Mouse (Mus musculus) mouse embryonic stem cell (cell line): ENCODE measurements around the gene Spns1.
"Not testable (repeated sequence)": the region's sequence is repeated elsewhere in the genome, so short reads cannot be mapped to it uniquely, and the experiment has no call there.

ENCODE experiments used
- in situ Hi-C, 2 experiments: fragments of 300-500 bp; cut with MboI; formaldehyde crosslinking; loops; 1 replicate in 1 of 2; 3 replicates in 1 of 2; pipeline ENCODE4 v1.14.3; 2019 to 2020; ENCODE audit warnings: low sequenced_read_pairs in 2 of 2, low pct_unique_long_range_greater_than_20kb in 1 of 2, mixed read lengths in 1 of 2; ENCODE audit not compliant: unreplicated experiment in 1 of 2

Spns1 gene

DNA sequence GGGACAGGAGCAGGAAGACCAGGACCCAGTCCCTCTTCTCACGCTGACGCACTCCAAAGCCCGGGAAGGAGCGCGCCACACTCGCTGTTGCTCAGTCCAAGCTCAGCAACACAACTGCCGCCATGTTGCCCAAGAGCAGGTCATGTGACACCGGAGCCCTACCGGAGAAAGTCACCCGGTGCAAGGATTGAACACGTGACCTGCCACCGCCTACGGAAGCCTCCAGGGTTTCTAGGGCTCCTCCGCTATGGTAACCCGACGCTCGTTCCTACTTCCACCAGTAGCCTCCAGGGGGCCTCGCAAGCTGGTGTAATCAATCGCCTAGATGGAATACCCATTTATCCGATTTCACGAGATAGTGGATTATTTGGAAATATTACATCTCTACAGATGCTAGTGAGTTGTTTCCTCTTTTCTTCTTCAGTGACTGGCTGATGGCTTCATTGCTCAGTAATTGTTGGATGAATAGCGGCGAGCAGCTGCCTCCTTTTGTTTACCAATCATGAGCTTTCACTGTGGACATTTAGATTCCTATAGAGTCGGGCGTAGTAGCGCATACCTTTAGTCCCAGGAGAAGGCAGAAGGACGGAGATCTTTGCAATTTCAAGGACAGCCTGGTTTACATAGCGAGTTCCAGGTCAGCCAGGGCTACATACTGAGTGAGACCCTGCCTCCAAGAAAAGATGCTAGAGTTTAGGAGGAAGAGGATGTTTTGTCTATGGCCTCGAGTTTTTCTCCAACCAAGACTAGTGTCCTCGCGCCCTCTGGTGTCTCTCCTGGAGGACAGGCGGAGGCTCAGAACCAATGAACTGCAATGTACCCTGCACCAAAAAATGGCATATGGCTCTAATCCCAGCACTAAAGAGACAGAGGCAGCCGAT lies at the start of gene Spns1:
Gene Spns1, minus strand, starts transcription at position 173 of the 881 bp plus-strand sequence.
- in situ Hi-C loops, result loop anchor here in 1 of 2 experiments (5.0 kb wide), 1 partner anchor 40 kb away; no protein-coding TSS in a partner anchor

DNA sequence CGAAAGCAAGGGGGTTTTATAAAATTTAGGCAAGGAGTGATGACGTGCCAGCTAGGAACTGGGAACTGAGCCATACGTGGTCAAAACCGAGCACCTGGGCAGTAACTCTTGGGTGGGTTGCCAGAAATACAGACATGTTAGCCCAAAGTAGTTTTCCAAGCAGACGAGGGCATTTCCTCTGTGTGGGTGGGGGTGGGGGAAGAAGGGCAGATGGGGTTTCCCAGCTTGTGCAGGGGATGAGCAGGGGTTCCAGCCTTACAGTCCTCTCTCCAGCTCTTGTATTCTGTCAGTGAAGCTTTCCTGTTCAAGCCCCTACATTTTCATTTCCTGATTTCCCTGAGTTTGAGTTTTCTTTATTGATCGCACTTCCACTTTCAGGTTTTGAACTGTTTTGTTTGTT lies 46.9 kb upstream of the Spns1 start:
- in situ Hi-C loops, result no loop called here

DNA sequence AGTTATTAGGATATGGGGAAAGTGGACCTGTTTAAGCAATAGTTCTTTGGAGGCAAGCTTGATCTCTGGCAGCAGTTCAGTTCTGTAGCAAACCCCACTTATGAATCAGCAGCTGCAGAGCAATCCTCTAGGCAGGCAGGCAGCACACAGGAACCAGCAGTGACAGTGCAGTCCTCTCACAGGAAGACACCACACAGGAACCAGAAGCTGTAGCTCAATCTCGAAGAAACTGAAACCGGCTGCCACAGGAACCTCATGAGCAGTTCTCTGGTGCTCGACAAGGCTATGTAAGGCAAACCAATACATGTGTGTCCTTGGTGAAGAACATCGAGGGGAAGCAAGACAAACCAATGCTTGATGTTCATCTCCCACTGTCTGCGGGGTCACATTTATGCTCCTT lies 44.5 kb upstream of the Spns1 start:
- in situ Hi-C loops, result no loop called here

DNA sequence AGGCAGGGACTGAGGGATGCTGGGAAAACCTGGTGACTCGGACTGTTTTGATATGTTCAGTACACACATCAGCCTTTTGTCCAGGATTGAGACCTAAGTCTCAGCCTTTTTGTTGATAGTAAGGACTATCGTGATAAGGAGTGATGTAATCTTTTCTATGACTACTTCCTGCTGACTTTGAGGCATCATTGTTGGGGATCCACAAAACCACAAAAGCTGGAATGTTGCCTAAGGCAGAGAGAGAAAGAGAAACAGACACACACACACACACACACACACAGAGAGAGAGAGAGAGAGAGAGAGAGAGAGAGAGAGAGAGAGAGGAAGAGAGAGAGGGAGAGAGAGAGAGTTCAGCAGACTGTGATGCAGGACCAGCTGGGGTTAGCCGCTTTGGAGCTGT lies 41.2 kb upstream of the Spns1 start:
- in situ Hi-C loops, result no loop called here

DNA sequence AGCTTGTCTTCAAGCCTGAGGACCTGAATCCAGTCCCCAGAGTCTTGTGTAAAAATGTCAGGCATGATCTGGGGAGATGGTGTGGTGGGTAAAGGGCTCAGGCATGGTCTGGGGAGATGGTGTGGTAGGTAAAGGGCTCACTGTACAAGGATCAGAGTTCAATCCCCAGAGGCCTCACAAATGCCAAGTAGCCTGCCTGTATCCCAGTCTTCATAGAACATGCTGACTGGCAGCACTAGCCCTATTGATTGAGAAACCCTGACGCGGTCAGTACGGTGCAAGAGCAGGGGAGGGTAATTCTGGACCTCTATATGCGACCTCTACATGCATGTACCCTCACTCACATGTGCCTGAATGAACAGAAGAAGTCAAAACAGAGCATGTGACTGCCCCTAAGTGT lies 40.4 kb upstream of the Spns1 start:
- in situ Hi-C loops, result no loop called here

DNA sequence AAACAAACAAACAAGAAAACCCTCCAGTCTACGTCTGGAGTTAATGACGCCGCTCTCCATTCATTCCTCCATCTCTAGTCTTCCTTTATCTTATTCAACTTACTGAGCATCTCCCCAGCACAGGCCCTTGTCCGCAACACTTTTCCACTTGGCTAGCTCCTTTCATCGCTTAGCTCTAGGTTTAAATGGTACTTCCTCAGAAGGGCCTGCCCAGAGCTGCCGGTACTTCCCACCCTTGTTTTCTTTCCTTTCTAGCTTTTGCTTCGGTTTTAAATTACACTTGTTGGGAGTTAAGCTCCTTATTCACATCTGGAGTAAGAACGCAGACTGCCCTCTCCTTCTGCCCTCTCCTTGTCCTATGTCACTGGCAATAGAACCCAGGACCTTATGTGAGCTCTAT lies 39.8 kb upstream of the Spns1 start:
- in situ Hi-C loops, result no loop called here

DNA sequence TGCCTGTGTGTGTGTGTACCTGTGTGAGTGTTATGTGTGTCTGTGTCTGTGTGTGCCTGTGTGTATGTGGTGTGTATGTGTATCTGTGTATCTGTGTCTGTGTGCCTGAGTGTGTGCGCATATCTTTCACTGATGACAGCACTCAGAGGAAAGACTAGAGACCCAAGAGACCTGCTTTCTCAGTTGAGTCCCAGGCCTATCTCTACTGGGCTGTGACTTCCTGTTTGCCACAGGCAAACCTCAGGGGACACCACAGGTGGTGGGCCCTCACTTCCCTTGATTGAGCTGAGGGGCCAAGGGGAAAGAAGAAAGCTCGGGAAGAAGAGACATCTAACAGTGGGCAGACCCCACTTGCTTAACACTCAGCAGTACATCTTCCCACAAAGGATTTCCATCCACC lies 39.4 kb upstream of the Spns1 start:
- in situ Hi-C loops, result no loop called here

DNA sequence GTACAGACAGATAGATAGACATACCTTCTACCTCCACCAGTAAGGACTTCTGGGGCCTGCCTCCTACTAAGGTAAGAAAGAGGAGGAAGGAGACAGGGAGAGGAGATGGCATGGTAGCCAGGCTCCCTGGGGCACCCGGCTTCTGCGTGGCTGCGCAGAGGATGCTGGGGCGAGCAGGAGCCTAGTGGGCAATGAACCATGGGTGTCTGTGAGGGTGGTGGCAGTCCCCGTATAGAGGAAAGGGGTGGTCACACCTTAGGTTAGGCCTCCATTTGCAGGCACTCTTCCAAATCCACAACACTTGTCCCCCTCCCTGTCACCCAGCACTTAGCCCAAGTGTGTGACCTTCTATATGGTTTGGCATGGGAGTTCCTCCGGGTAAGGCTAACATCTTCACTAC lies 37.5 kb upstream of the Spns1 start, which contains the start of gene Cd19:
Gene Cd19, minus strand, starts transcription at position 165 of the 400 bp plus-strand sequence.
- in situ Hi-C loops, result no loop called here

DNA sequence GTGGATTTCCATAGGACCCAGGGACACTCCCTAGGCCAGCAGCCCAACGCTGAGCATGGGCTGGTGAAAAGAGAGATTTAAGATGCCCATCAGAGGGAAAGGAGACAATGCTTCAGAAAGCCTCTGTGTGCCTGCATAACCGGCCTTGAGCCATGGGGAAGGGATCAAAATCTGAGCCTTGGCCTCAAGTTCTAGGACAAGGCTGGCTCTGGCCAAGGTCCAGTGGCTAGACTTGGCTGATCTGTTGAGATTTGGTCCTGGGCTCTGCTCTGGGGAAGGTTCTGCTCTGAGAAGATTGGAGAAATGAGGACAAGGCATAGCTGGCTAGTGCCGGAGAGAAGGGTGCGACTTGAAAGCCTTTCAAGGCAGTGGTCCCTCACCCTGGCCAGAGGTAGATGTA lies 33.8 kb upstream of the Spns1 start:
- in situ Hi-C loops, result no loop called here

DNA sequence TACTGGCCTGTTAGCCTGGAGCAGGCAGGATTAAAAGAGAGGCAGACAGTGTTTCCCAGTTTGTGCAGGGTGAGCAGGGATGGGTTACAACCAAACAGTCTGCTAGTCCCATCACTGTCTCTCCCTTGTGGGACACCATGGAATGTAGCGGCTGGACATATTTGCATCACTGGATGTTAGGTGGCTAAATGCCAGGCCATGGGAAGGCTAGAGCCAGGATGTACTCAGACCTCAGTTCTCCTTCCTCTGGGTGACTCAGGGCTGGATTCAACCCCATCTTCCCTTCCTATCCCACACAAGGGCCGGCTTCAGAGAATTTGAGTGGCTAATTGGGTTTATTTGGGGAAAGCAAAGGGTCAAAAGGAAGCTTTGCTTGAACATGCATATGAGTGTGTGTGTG lies 31.4 kb upstream of the Spns1 start:
- in situ Hi-C loops, result no loop called here

DNA sequence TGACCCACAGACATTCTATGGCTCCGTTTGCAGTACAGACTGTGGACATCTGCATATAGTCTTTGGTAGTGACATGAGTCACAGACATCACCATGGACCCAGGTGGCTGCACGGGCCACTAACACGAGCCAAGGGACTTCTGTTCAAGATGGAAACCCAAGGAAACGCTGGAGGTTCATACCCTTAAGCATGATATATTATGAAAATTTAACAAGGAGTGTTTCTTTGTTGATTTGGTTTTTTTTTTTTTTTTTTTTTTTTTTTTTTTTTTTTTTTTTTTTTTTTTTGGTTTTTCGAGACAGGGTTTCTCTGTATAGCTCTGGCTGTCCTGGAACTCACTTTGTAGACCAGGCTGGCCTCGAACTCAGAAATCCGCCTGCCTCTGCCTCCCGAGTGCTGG lies 25.3 kb upstream of the Spns1 start:
- in situ Hi-C loops, result not testable (repeated sequence)

DNA sequence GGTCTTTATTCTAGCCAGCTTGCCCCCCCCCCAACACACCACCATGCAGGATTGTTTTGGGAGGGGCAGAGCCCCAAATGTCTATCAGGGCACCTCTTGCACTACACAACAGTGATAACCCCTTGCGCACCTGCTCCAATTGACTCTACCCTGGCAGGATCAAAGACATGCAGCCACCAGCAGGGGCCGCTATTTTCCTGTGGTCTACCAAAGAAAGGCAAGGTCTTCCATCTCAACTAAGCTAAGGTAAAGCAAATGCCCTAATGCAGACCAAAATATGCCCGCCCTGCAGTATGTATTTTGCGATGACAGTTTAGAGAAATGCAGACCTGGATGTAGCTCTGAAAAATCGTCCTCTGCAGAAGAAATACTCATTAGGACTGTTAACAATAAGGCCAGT lies 22.3 kb upstream of the Spns1 start:
- in situ Hi-C loops, result no loop called here

DNA sequence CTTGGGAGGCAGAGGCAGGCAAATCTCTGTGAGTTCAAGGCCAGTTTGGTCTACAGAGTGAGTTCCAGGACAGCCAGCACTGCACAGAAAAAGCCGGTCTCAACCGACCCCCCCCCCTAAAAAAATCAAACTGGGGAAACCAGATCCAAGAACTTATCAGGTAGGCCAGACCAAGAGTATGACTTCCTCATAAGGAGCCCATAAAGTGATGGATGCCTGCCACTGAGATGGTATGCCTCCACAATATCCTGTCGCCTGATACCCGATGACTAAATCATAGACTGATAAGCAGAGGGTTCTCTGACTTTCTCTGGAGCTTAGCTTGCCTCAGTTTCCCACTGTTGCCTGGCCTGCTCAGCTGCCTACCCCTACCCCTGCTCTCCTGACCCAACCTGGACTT lies 20.6 kb upstream of the Spns1 start:
- in situ Hi-C loops, result no loop called here

DNA sequence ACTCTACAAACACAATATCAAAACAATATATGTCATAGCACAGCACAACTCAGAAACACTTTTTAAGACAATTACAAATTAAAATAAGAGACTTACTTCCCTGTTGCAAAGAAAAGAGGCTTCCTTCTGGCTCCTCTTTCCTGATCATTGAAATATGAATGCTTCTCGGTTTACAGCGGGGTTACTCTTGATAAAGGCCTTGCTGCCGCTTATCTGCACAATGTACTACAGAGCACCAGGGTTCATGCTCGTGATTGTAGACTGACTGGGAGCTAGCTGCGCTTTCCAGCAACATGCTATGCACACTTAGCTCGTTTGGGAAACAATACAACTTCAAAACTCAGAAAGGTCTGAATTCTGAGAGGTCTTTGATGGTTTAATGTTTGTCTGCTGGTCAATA lies 20.0 kb upstream of the Spns1 start:
- in situ Hi-C loops, result no loop called here

DNA sequence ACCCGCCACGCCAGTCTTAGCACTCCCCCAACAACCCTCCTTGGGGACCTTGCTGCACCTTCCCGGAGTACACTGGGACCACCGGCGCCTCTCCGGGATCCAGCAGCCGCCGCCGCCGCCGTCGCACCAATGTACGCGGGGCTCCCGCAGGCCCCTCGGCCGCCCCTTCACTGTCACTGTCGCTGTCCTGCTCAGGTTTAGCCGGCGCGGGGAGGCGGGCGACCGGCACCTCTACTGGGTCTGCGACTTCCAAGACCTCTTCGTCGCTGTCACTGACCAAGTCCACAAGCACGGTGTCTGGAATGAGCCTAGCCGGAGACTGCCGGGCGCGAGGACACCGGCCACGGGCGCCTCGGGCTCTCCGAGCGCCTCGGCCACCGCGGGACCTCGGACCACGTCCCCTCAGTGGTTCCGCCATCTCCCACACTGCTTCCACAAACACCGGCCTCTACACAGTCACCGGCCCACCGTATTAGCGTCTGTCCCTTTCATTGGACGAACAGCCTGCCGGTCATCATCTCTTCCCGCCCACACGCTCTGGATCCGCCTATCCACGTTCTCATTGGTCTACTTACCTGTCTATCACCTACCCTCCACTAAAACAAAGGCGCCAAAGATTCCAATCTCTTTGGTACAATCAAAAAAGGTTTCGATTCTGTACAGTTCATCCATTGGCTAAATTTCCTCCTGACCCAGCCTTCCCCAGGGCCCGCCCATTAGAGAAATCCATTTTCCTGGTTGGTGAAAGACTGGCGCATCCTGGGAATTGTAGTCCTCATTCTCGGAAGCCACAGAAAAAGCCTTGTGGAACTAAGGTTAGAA lies 19.3 kb upstream of the Spns1 start, which contains the start of gene Nfatc2ip:
Gene Nfatc2ip, minus strand, starts transcription at position 440 of the 822 bp plus-strand sequence.
- in situ Hi-C loops, result no loop called here

DNA sequence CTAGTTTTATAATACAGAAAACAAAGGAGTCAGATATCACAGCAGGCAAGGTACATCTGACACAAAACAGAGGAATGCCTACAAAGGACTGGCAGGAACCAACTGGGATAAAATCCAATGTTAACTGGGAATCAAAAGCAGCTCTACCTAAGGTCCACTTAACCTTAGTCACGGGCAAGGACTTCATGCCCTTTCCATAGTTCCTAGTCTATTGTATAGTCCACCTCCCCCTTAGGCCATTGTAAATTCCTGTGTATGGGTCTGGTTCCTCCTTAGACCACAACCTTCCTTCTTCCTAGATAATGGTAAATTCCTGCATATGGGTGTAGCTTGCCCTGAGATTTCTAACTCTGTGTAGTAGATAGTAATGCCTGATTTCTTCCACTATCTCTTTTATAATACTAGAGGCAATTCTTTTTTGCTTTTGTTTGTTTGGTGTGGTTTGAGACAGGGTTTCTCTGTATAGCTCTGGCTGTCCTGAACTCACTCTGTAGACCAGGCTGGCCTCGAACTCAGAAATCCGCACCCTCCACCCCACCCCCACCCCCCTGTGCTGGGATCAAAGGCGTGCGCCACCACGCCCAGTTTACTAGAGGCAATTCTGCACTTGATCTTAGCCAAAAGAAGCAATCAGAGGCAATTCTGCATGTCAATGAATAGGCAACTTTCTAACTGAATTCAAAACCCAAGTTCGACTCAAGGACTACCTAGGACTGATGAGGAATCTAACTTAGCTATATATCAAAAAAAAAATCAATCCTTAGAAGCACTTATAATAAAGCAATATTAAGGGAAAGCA lies 15.0 kb upstream of the Spns1 start:
- in situ Hi-C loops, result not testable (repeated sequence)

DNA sequence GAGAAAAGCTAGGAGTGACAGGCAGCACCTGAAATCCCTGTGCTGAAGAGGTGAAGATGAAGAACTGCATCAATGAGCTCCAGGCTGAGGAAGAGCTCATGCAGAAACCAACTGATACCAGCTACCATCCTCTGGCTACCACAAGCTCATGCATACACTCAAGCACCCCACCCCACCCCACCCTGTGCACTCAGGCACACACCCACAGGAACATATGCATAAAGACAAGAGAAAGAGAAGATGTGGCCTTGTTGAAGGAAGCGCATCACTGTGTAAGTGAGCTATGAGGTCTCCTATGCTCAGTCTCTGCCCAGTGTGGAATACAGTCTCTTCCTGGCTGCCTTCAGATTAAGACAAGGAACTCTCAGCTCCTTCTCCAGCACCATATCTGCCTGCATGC lies 10.9 kb upstream of the Spns1 start:
- in situ Hi-C loops, result no loop called here

DNA sequence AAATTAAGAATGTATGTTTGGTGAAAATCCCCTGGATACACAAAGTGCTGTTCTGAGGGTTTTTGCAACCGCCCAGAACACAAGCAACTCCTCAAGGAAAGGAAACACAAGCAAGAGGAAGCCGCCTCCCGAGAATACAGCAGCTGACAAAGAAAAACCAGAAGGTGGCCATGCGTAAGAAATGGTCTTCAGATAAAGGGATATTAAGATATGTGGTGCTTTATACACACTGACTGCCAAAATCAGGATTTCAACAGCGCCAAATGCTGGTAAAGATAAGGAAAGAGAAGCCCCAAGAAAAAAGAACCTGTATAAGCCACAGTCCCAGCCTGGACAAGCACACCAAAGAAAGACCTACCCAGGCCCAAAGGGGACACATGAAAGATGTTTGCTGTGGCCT lies 6.3 kb upstream of the Spns1 start:
- in situ Hi-C loops, result no loop called here

DNA sequence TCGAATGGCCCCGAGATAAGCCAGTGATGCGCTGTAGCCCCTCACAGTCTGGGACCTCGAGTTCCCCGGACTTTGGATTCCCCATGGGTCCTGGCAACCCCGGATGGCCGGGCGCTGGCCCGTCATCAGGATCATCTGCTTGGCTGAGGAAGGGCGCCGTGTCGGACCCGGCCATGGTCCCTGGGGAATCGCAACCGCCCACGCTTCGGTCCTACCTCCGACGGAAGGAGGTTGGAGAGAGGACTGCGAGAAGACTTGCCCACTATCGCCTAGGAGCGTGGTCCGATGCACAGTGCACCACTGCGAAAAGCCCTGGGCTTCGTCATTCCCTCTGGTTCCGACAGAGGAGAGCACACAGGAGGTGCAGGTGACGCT lies 360 bp downstream of the Spns1 start:
- in situ Hi-C loops, result loop anchor here in 1 of 2 experiments (5.0 kb wide), 1 partner anchor 40 kb away; no protein-coding TSS in a partner anchor
